Mouse (Mus musculus): ENCODE measurements at regions not wholly inside any gene's neighbourhood (a gene's known extent, or its start where the extent isn't known, plus 50 kb on each side); places are given as distances from the start of the nearest gene placed in this dataset.

- Histone ChIP-seq H3K27ac (no peak overlapping the region), H3K4me3 (no peak overlapping the region)
- no peak for DNase-seq (ENCODE audit: extremely low spot score in 1 of 2, low spot score in 2 of 2)
- intact Hi-C loops (cut with DNase I): no loop called here
- no peak for TF ChIP-seq CTCF (IDR thresholded peaks at IDR 0.05)
These were observed 58.5 kb upstream of the Hoxc13 start for GRCm38 (mm10) chr15:102862374-102862773.

DNA sequence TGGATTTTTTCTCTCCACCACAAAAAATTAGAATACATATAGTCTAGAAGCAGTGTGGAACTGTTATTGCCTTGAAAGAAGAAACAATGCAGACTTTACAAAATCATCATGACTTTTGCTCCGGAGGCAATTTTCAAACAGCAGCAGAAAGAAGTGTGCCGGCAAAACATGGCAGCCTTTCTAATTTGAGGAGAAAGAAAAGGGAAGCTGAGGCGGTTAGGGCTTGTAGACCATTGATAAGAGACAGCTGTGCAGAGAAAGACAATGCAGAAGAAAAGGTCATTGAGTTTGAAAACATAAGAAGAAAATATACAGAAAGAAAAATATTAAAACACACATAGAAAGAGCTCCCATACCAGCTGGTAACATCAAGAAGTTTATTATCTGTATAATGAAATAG lies 54.1 kb upstream of the Hoxc13 start:
- H3K4me3 ChIP-seq: no peak overlapping the region

More for the DNA sequence above, 54.1 kb upstream of the Hoxc13 start:
- DNase-seq (ENCODE audit: extremely low spot score in 1 of 2, low spot score in 2 of 2): no peak
- no peak overlapping the region for H3K27ac ChIP-seq
- intact Hi-C loops (cut with DNase I): no loop called here
- TF ChIP-seq CTCF (IDR thresholded peaks at IDR 0.05): no peak
